Mouse (Mus musculus): ENCODE measurements around the gene Gap43. TPM values are rescaled to one million over a fixed set of nuclear protein-coding genes. Genes with fewer than 3 reads are reported as not detected.

Gap43 gene
- total and polyA plus RNA-seq, 3 experiments = not detected

GRCm38 (mm10) chr16:42284005-42284404, 56.4 kb downstream of the Gap43 start:
- Histone ChIP-seq H3K79me2 (replicated peaks; ENCODE audit: control insufficient read depth, extremely low read depth, insufficient read depth, poor library complexity, severe bottlenecking) (no peaks in the 10 kb centered on the region), H3K9ac (ENCODE audit: insufficient read depth, low read depth) (no peak overlapping the region), H3K27me3 (replicated peaks) (no peaks in the 10 kb centered on the region), H3K4me2 (ENCODE audit: insufficient read depth, low read depth, poor library complexity, severe bottlenecking) (no peak overlapping the region), H3K36me3 (replicated peaks in 1 of 2; ENCODE audit: control insufficient read depth in 1 of 2, insufficient read depth in 1 of 2, low read length in 1 of 2) (no peaks in the 10 kb centered on the region), H3K4me1 (ENCODE audit: control insufficient read depth in 1 of 2, insufficient read depth in 2 of 2) (no peaks in the 10 kb centered on the region), H3K9me3 (replicated peaks; ENCODE audit: low read length) (no peaks in the 10 kb centered on the region), H3K4me3 (replicated peaks in 1 of 3; ENCODE audit: low read depth in 2 of 3, low read length in 2 of 3, poor library complexity in 1 of 3) (no peak overlapping the region), H3K27ac (ENCODE audit: insufficient read depth, low read depth) (no peak overlapping the region)
- dilution Hi-C loops (cut with MboI; ENCODE audit: extremely low pct_ligation_motif_present, extremely low pct_unique_long_range_greater_than_20kb, low sequenced_read_pairs) = no loop called here
- TF ChIP-seq SIN3A (IDR thresholded peaks at IDR 0.05; ENCODE audit: low read length) (no peak), MAX (IDR thresholded peaks at IDR 0.05; ENCODE audit: low read length) (no peak), JUND (conservative IDR thresholded peaks at IDR 0.05; ENCODE audit: low read depth, low read length) (no peak), USF2 (conservative IDR thresholded peaks at IDR 0.05; ENCODE audit: low read depth, low read length) (no peak), CHD1 (IDR thresholded peaks at IDR 0.05; ENCODE audit: low read depth, low read length) (no peak), PAX5 (IDR thresholded peaks at IDR 0.05; ENCODE audit: low read length) (no peak), NELFE (IDR thresholded peaks at IDR 0.05; ENCODE audit: low read depth, low read length) (no peak)
- in situ Hi-C loops (cut with MboI; ENCODE audit: low pct_ligation_motif_present, low pct_unique_long_range_greater_than_20kb, low sequenced_read_pairs) = loop anchor here (25.0 kb wide), 1 partner anchor 503 kb away; no protein-coding TSS in a partner anchor
- DNase-seq (ENCODE audit: extremely low read depth) = no peak

GRCm38 (mm10) chr16:42277713-42278112, 62.7 kb downstream of the Gap43 start:
- H3K27ac ChIP-seq (ENCODE audit: insufficient read depth, low read depth) = no peak overlapping the region
- H3K9me3 ChIP-seq (replicated peaks; ENCODE audit: low read length) = no peaks in the 10 kb centered on the region
- TF ChIP-seq MAFK (IDR thresholded peaks at IDR 0.05; ENCODE audit: insufficient replicate concordance, low read length) (no peak), MEF2A (IDR thresholded peaks at IDR 0.05; ENCODE audit: borderline replicate concordance, low read depth, low read length) (no peak), RCOR1 (conservative IDR thresholded peaks at IDR 0.05; ENCODE audit: low read depth, low read length) (no peak), GABPA (IDR thresholded peaks at IDR 0.05; ENCODE audit: insufficient replicate concordance, low read depth, low read length) (no peak), NRF1 (IDR thresholded peaks at IDR 0.05; ENCODE audit: low read depth, low read length) (no peak), RAD21 (IDR thresholded peaks at IDR 0.05; ENCODE audit: low read depth, low read length) (no peak), USF2 (conservative IDR thresholded peaks at IDR 0.05; ENCODE audit: low read depth, low read length) (no peak), POLR2A (IDR thresholded peaks at IDR 0.05; ENCODE audit: low read depth, low read length) (no peak), IRF4 (IDR thresholded peaks at IDR 0.05; ENCODE audit: low read depth, low read length) (no peak), ZNF384 (IDR thresholded peaks at IDR 0.05; ENCODE audit: low read depth, low read length) (no peak), MXI1 (IDR thresholded peaks at IDR 0.05; ENCODE audit: low read depth, low read length) (no peak), USF1 (IDR thresholded peaks at IDR 0.05; ENCODE audit: low read depth, low read length) (no peak), BHLHE40 (IDR thresholded peaks at IDR 0.05; ENCODE audit: low read depth, low read length) (no peak), NELFE (IDR thresholded peaks at IDR 0.05; ENCODE audit: low read depth, low read length) (no peak), CHD2 (IDR thresholded peaks at IDR 0.05; ENCODE audit: low read length) (no peak), ELF1 (IDR thresholded peaks at IDR 0.05; ENCODE audit: low read depth, low read length) (no peak), MAX (IDR thresholded peaks at IDR 0.05; ENCODE audit: low read length) (no peak), JUN (IDR thresholded peaks at IDR 0.05; ENCODE audit: insufficient read depth, low read depth, low read length) (no peak), JUND (conservative IDR thresholded peaks at IDR 0.05; ENCODE audit: low read depth, low read length) (no peak)
- no peaks in the 10 kb centered on the region for H3K4me1 ChIP-seq (ENCODE audit: control insufficient read depth in 1 of 2, insufficient read depth in 2 of 2)
- H3K4me3 ChIP-seq (replicated peaks in 1 of 3; ENCODE audit: low read depth in 2 of 3, low read length in 2 of 3, poor library complexity in 1 of 3) = no peak overlapping the region
- no peaks in the 10 kb centered on the region for H3K27me3 ChIP-seq (replicated peaks)
- no peak for DNase-seq (ENCODE audit: extremely low read depth)
- no peak overlapping the region for H3K4me2 ChIP-seq (ENCODE audit: insufficient read depth, low read depth, poor library complexity, severe bottlenecking)
- dilution Hi-C loops (cut with MboI; ENCODE audit: extremely low pct_ligation_motif_present, extremely low pct_unique_long_range_greater_than_20kb, low sequenced_read_pairs) = no loop called here
- in situ Hi-C loops (cut with MboI; ENCODE audit: low pct_ligation_motif_present, low pct_unique_long_range_greater_than_20kb, low sequenced_read_pairs) = loop anchor here (25.0 kb wide), 1 partner anchor 510 kb away; no protein-coding TSS in a partner anchor
- H3K79me2 ChIP-seq (replicated peaks; ENCODE audit: control insufficient read depth, extremely low read depth, insufficient read depth, poor library complexity, severe bottlenecking) = no peaks in the 10 kb centered on the region
- no peak overlapping the region for H3K9ac ChIP-seq (ENCODE audit: insufficient read depth, low read depth)
- no peaks in the 10 kb centered on the region for H3K36me3 ChIP-seq (replicated peaks in 1 of 2; ENCODE audit: control insufficient read depth in 1 of 2, insufficient read depth in 1 of 2, low read length in 1 of 2)
